Mouse (Mus musculus) G1E (cell line): Measurements from ENCODE around the gene Cdh16. TPM values are rescaled to one million over a fixed set of nuclear protein-coding genes. Genes with fewer than 3 reads are reported as not detected.

Experiments
- ATAC-seq: 2 replicates; pipeline ENCODE4 v1.8.0; 2016; ENCODE audit warnings: mild to moderate bottlenecking; ENCODE audit not compliant: insufficient number of reproducible peaks, poor library complexity, low FRiP score, severe bottlenecking; ENCODE audit errors: extremely low read depth
- DNase-seq: peaks from one replicate; pipeline ENCODE4 v3.0.0; 2012; ENCODE audit warnings: low spot score
- H3K27me3 ChIP-seq: 2 replicates; pipeline ENCODE4 v1.6.1; 2012; ENCODE audit warnings: mild to moderate bottlenecking, low read length, inconsistent platforms; ENCODE audit not compliant: insufficient read depth
- H3K36me3 ChIP-seq: replicated peaks from 2 replicates; pipeline ENCODE3; 2012; ENCODE audit warnings: mild to moderate bottlenecking, inconsistent platforms
- H3K4me1 ChIP-seq: 2 replicates; pipeline ENCODE4 v1.6.1; 2012; ENCODE audit warnings: low read depth, low read length, inconsistent platforms, mixed read lengths; ENCODE audit not compliant: insufficient read depth
- H3K4me3 ChIP-seq: 2 replicates; pipeline ENCODE4 v1.5.1; 2012; ENCODE audit warnings: low read depth, mild to moderate bottlenecking, inconsistent platforms, low read length, moderate library complexity, mixed read lengths
- H3K9me3 ChIP-seq: replicated peaks from 2 replicates; pipeline ENCODE4 v1.6.1; 2012; ENCODE audit warnings: inconsistent platforms
- CTCF ChIP-seq: IDR thresholded peaks from 2 replicates; pipeline ENCODE4 v1.5.1; 2012; ENCODE audit warnings: low read depth, low read length, inconsistent platforms, mixed read lengths
- GATA1 ChIP-seq: IDR thresholded peaks from 2 replicates; pipeline ENCODE4 v1.6.1; 2012; ENCODE audit warnings: borderline replicate concordance, low read length, inconsistent platforms, mixed read lengths
- GATA2 ChIP-seq: IDR thresholded peaks from 2 replicates; pipeline ENCODE4 v1.6.1; 2012; ENCODE audit warnings: low read depth, low read length, inconsistent platforms, borderline replicate concordance
- POLR2AphosphoS5 ChIP-seq: IDR thresholded peaks from 2 replicates; pipeline ENCODE4 v1.6.1; 2012; ENCODE audit warnings: low read depth, low read length, inconsistent platforms; ENCODE audit not compliant: insufficient replicate concordance
- TAL1 ChIP-seq: conservative IDR thresholded peaks from 2 replicates; pipeline ENCODE4 v1.6.1; 2012; ENCODE audit warnings: low read depth, low read length, inconsistent platforms, mixed read lengths
- polyA plus RNA-seq: library from polyadenylated mRNA; stranded (reverse); fragments of >175 nt; gene quantifications from 2 replicates; pipeline ENCODE4 v1.2.3, GENCODE M21; 2012
- total RNA-seq, 2 experiments: library from RNA; stranded (forward) in 1 of 2; stranded (reverse) in 1 of 2; fragments of 200-1000 nt in 1 of 2; fragments of >200 nt in 1 of 2; fragmentation: Nextera tagmentation in 1 of 2; gene quantifications; 2 replicates each; pipeline ENCODE4 v1.2.3; 2014 to 2017

The Cdh16 gene
- total and polyA plus RNA-seq, 3 experiments: 0.22 TPM; not detected in 2

DNA sequence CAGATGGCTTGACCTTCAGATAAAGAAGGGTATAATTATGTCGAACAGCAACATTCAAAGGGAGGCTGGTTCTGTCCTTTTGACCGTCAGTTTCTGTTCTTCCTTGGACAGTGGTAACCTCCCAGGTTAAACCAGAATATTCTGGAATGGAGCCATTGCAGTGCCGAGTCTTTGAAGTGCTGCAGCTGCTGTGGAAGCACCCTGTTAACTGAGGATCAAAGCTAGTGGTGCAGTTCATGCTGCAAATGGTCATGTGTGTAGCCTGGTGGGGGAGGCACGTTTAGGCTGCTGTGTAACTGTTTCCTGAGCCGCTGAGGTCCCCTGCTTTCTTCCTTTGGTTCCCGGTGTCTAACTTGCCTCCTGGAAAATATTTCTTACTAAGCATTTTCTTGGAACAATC, 25.7 kb downstream of the Cdh16 start:
- Histone ChIP-seq H3K4me1 (peaks cover 56% of the 10 kb centered on the region), H3K9me3 (no peaks in the 10 kb centered on the region), H3K4me3 (no peak overlapping the region), H3K36me3 (peaks cover 56% of the 10 kb centered on the region), H3K27me3 (peaks cover 7% of the 10 kb centered on the region)
- ATAC-seq (no peak), DNase-seq (no peak)
- TF ChIP-seq POLR2AphosphoS5 (no peak), GATA2 (no peak), CTCF (no peak), GATA1 (no peak), TAL1 (no peak)

DNA sequence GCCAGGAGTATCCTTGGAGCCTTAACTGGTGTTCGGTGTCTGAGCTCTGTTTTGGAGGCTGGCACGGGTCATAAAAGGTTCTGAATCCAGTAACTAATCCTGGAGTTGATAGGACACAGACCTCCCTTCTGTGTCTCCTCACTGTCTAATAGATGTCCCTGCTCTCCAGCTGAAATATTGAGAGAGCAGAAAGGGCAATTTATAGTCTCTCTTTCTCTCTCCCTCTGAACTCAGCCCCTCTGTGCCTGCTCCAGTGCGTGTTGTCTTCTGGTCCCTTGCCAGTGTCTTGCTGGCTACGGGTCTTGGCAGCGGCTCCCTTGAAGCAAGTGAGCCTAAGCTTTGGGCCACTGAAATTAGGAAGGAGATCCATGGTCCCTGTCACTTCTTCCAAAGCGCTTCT, 26.5 kb downstream of the Cdh16 start:
- DNase-seq: no peak
- peaks cover 54% of the 10 kb centered on the region for H3K4me1 ChIP-seq
- peaks cover 7% of the 10 kb centered on the region for H3K27me3 ChIP-seq
- TF ChIP-seq CTCF: no peak
- TF ChIP-seq GATA2: no peak
- no peak for TF ChIP-seq TAL1
- TF ChIP-seq POLR2AphosphoS5: no peak
- no peak for TF ChIP-seq GATA1
- H3K9me3 ChIP-seq: no peaks in the 10 kb centered on the region
- no peak for ATAC-seq
- H3K4me3 ChIP-seq: no peak overlapping the region
- H3K36me3 ChIP-seq: peaks cover 63% of the 10 kb centered on the region

DNA sequence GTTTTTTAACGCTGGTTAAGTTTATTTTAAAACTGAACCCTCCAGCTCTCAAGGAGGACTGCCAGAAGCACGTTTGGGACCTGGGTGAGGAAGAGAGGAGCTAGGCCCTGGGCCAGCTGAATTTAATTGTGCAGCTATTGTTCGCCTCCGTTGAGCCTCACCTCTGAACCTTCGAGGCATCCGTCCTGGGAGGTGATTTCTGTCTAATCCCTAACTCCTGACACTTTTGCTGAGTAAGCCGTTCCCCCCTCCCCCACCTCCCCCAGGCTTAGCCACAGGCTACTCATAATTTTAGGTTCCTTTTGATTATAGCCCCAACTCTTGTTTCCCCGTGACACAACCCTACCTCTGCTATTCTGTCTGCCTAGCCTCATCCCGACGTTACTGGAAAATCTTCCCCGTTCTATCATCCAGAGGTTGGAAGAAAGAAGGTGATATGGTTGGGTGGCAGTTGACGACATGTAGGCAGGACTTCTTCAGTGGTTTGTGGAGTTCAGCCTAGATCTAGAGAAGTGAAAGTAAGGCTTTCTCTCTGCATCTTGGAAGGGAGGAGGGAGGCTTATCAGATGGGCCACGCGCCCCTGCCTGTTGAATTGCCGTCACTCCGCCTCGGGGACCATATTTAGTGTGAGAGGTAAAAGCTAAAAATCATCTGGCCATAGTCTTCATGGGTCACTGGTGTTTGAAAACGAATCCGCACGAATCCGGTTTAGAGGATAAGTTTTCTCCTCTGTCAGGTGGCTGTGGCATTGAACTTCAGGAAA, 28.2 kb downstream of the Cdh16 start:
- H3K27me3 ChIP-seq: no peaks in the 10 kb centered on the region
- ATAC-seq (peak; percentile 16; the same call in 1 of the 2 replicates), DNase-seq (peak; percentile 64)
- peaks cover 59% of the 10 kb centered on the region for H3K4me1 ChIP-seq
- peak overlapping the region; percentile 59; the same call in 1 of the 2 replicates for H3K4me3 ChIP-seq
- peaks cover 66% of the 10 kb centered on the region for H3K36me3 ChIP-seq
- no peak for TF ChIP-seq POLR2AphosphoS5
- H3K9me3 ChIP-seq: no peaks in the 10 kb centered on the region

DNA sequence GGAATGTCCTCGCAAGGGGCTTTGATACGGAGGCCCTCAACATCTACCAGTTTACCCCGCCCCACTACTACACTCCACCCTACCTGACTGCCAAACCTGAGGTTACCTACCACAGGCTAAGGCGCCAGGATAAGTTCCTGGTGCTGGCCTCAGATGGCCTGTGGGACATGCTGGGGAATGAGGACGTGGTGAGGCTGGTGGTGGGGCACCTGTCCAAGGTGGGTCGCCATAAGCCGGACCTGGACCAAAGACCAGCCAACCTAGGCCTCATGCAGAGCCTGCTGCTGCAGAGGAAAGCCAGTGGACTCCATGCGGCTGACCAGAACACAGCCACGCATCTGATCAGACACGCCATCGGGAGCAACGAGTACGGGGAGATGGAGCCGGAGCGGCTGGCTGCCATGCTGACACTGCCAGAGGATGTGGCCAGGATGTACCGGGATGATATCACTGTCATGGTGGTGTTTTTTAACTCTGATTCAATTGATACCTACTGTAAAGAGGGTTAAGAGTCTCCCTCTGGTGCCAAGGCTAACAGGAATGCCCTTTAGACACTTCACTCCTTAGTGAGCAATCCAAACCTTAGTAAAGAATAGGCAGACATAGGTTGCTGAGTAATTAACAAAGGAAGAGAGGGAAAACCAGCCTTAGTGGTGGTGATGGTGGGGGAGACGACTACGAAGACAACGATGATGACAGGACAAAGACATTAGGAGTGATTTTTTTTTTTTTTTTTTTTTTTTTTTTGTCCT, 29.4 kb downstream of the Cdh16 start:
- H3K4me1 ChIP-seq: peaks cover 71% of the 10 kb centered on the region
- DNase-seq (no peak), ATAC-seq (no peak)
- peak overlapping the region; percentile 48; the same call in 1 of the 2 replicates for H3K4me3 ChIP-seq
- peaks cover 66% of the 10 kb centered on the region for H3K36me3 ChIP-seq
- no peaks in the 10 kb centered on the region for H3K27me3 ChIP-seq
- no peaks in the 10 kb centered on the region for H3K9me3 ChIP-seq
- TF ChIP-seq CTCF: no peak
- no peak for TF ChIP-seq TAL1
- no peak for TF ChIP-seq GATA2
- no peak for TF ChIP-seq GATA1
- no peak for TF ChIP-seq POLR2AphosphoS5

DNA sequence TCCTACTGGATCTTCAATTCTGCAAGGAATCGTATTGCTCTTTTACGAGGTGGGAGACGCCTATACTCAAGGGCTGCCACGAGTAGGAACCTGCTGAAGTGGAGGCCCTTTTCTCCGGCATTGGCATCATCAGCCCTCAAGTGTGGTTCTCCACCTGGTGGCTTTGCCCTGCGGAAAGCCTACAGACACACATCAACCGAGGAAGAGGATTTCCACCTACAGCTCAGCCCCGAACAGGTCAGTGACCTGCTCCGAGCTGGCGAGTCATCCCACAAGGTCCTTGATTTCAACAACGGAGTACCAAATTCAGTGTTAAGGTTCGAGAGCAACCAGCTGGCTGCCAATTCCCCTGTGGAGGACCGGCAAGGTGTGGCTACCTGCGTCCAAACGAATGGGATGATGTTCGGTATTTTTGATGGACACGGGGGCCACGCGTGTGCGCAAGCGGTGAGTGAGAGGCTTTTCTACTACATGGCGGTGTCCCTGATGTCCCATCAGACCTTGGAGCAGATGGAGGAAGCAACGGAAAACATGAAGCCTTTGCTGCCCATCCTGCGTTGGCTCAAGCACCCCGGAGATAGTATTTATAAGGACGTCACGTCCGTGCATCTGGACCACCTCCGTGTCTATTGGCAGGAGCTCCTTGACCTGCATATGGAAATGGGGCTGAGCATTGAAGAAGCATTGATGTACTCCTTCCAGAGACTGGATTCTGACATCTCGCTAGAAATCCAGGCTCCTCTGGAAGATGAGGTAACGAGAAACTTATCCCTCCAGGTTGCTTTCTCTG, 30.5 kb downstream of the Cdh16 start:
- Histone ChIP-seq H3K4me1 (peaks cover 72% of the 10 kb centered on the region), H3K9me3 (no peaks in the 10 kb centered on the region), H3K4me3 (no peak overlapping the region), H3K36me3 (peaks cover 59% of the 10 kb centered on the region), H3K27me3 (no peaks in the 10 kb centered on the region)
- DNase-seq: no peak
- TF ChIP-seq GATA2 (no peak), GATA1 (no peak), POLR2AphosphoS5 (no peak), CTCF (no peak), TAL1 (no peak)
- no peak for ATAC-seq

DNA sequence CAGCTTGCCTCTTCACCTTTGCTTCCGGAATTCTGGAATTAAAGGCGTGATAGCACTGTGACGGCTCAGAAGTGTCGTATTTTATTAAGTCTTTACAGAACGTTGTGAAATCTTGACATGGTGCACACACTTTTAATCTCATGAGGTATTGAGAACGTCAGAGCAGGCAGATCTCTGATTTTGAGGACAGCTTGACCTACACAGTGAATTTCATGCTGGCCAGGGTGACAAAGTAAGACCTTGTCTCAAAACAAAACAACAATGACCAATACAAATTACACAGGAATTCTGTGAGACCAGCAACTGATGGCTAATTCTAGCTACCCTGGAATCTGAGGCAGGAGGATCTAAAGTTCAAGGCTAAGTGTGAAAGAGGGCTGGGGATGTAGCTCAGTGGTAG, 31.6 kb downstream of the Cdh16 start:
- no peaks in the 10 kb centered on the region for H3K9me3 ChIP-seq
- peak overlapping the region; percentile 84; the same call in 1 of the 2 replicates for H3K4me3 ChIP-seq
- no peak for DNase-seq
- peaks cover 48% of the 10 kb centered on the region for H3K36me3 ChIP-seq
- H3K27me3 ChIP-seq: no peaks in the 10 kb centered on the region
- TF ChIP-seq CTCF: no peak
- no peak for TF ChIP-seq GATA1
- no peak for TF ChIP-seq GATA2
- peaks cover 67% of the 10 kb centered on the region for H3K4me1 ChIP-seq
- no peak for ATAC-seq
